Mouse (Mus musculus): ENCODE data around the gene Cdk5rap2. TPM values are rescaled to one million over a fixed set of nuclear protein-coding genes. Genes with fewer than 3 reads are reported as not detected.
A peak's percentile ranks its signal among the peaks of the same experiment; 100 is the strongest.

The Cdk5rap2 gene
- total RNA-seq, 2 experiments from 2014 or later, result 8.9 to 12.0 TPM

- no peak for DNase-seq (ENCODE audit: extremely low spot score in 1 of 2, low spot score in 2 of 2)
- intact Hi-C loops (cut with DNase I), result no loop called here
These were observed 185.7 kb downstream of the Cdk5rap2 start for GRCm38 (mm10) chr4:70224503-70224902.

GRCm38 (mm10) chr4:70221878-70222277 is 188.4 kb downstream of the Cdk5rap2 start:
- intact Hi-C loops (cut with DNase I), result no loop called here

GRCm38 (mm10) chr4:70221370-70221769 is 188.9 kb downstream of the Cdk5rap2 start:
- no peak for DNase-seq (ENCODE audit: extremely low spot score in 1 of 2, low spot score in 2 of 2)
- intact Hi-C loops (cut with DNase I), result no loop called here

More at GRCm38 (mm10) chr4:70221878-70222277, 188.4 kb downstream of the Cdk5rap2 start:
- DNase-seq (ENCODE audit: extremely low spot score in 1 of 2, low spot score in 2 of 2), result no peak

GRCm38 (mm10) chr4:70220277-70221180 is 189.7 kb downstream of the Cdk5rap2 start:
- intact Hi-C loops (cut with DNase I), result no loop called here
- peak in 1 of 2 experiments; percentile 46 for DNase-seq (ENCODE audit: extremely low spot score in 1 of 2, low spot score in 2 of 2)

GRCm38 (mm10) chr4:70219776-70220175 is 190.5 kb downstream of the Cdk5rap2 start:
- no peak for DNase-seq (ENCODE audit: extremely low spot score in 1 of 2, low spot score in 2 of 2)
- intact Hi-C loops (cut with DNase I), result no loop called here

- DNase-seq (ENCODE audit: extremely low spot score in 1 of 2, low spot score in 2 of 2), result peak in 1 of 2 experiments; percentile 31
- intact Hi-C loops (cut with DNase I), result no loop called here
These were observed 224.3 kb downstream of the Cdk5rap2 start for GRCm38 (mm10) chr4:70185971-70186370.

Other genes with a start within 250 kb of the Cdk5rap2 start
- gene Megf9, start 124.6 kb upstream of the Cdk5rap2 start, total RNA-seq (2021), result 10 to 100 TPM; 75.2 to 81.0 TPM